Mouse (Mus musculus) hindbrain, embryonic 14.5 days (tissue): ENCODE measurements at regions not wholly inside any gene's neighbourhood (a gene's known extent, or its start where the extent isn't known, plus 50 kb on each side); places are given as distances from the start of the nearest gene placed in this dataset. TPM values are rescaled to one million over a fixed set of nuclear protein-coding genes. Genes with fewer than 3 reads are reported as not detected.

Experiments used
- microRNA-seq: library from miRNA; unstranded; fragments of <30 nt; microRNA quantifications from one replicate; pipeline ENCODE4, GENCODE M21; 2016

Small RNAs in the stretch of these regions (microRNA-seq; reads per million reads assigned to microRNA genes)
- not detected for gene Mir6344
